Mouse (Mus musculus) left cerebral cortex, postnatal 36 days (tissue): Measurements from ENCODE around the gene Hdgfl2. TPM values are rescaled to one million over a fixed set of nuclear protein-coding genes. Genes with fewer than 3 reads are reported as not detected.
"Not testable (repeated sequence)": the region's sequence is repeated elsewhere in the genome, so short reads cannot be mapped to it uniquely, and the experiment has no call there.

Experiments used
- DNase-seq, 2 experiments: peaks; one replicate each; pipeline ENCODE4 v3.0.0; 2021 to 2022; ENCODE audit warnings: low spot score in 2 of 2, mixed read lengths in 1 of 2
- intact Hi-C: fragments of 180-260 bp; cut with DNase I; formaldehyde crosslinking; loops from one replicate; pipeline ENCODE4 v1.15.1; 2025
- total RNA-seq, 2 experiments: library from RNA; stranded (reverse); gene quantifications; 2 replicates each; pipeline ENCODE4 v1.2.3; 2021

Gene Hdgfl2
- total RNA-seq, 2 experiments from 2014 or later, result 95.2 to 109 TPM

- DNase-seq, result no peak
- intact Hi-C loops, result no loop called here
Observed at GRCm38 (mm10) chr17:56098711-56099572, 19.5 kb downstream of the Hdgfl2 start.

GRCm38 (mm10) chr17:56100811-56101210 lies 21.4 kb downstream of the Hdgfl2 start:
- DNase-seq, result no peak
- intact Hi-C loops, result no loop called here

GRCm38 (mm10) chr17:56102158-56102557 lies 22.7 kb downstream of the Hdgfl2 start:
- no peak for DNase-seq
- intact Hi-C loops, result no loop called here

GRCm38 (mm10) chr17:56102927-56103326 lies 23.5 kb downstream of the Hdgfl2 start:
- no peak for DNase-seq
- intact Hi-C loops, result no loop called here

GRCm38 (mm10) chr17:56103465-56104285 lies 24.2 kb downstream of the Hdgfl2 start:
- DNase-seq, result no peak
- intact Hi-C loops, result no loop called here

- intact Hi-C loops, DNase-seq: not testable (repeated sequence)
Observed at GRCm38 (mm10) chr17:56104821-56105220, 25.4 kb downstream of the Hdgfl2 start.

GRCm38 (mm10) chr17:56106436-56106835 lies 27.0 kb downstream of the Hdgfl2 start:
- DNase-seq, intact Hi-C loops: not testable (repeated sequence)

- no peak for DNase-seq
- intact Hi-C loops, result no loop called here
Observed at GRCm38 (mm10) chr17:56106981-56107380, 27.5 kb downstream of the Hdgfl2 start.

GRCm38 (mm10) chr17:56107736-56108135 lies 28.3 kb downstream of the Hdgfl2 start:
- intact Hi-C loops, result no loop called here
- no peak for DNase-seq

GRCm38 (mm10) chr17:56108334-56109044 lies 29.1 kb downstream of the Hdgfl2 start:
- intact Hi-C loops, result no loop called here
- peak; percentile 75 to 77 for DNase-seq

- DNase-seq, result no peak
- intact Hi-C loops, result no loop called here
Observed at GRCm38 (mm10) chr17:56109219-56110051, 30.0 kb downstream of the Hdgfl2 start, which contains the start of gene Plin4. TSS of gene Plin4 (minus strand) at chr17:56109803.

GRCm38 (mm10) chr17:56110571-56110970 lies 31.1 kb downstream of the Hdgfl2 start:
- intact Hi-C loops, result no loop called here

GRCm38 (mm10) chr17:56111021-56111420 lies 31.6 kb downstream of the Hdgfl2 start:
- no peak for DNase-seq
- intact Hi-C loops, result no loop called here

More at GRCm38 (mm10) chr17:56110571-56110970, 31.1 kb downstream of the Hdgfl2 start:
- no peak for DNase-seq

GRCm38 (mm10) chr17:56111864-56112263 lies 32.4 kb downstream of the Hdgfl2 start:
- intact Hi-C loops, result no loop called here
- peak; percentile 44 to 62 for DNase-seq

- DNase-seq, result no peak
- intact Hi-C loops, result no loop called here
Observed at GRCm38 (mm10) chr17:56112743-56113142, 33.3 kb downstream of the Hdgfl2 start.

- intact Hi-C loops, result no loop called here
- no peak for DNase-seq
Observed at GRCm38 (mm10) chr17:56116193-56116592, 36.8 kb downstream of the Hdgfl2 start.

GRCm38 (mm10) chr17:56117251-56117710 lies 37.8 kb downstream of the Hdgfl2 start, which contains the start of gene Plin5:
TSS of gene Plin5 (minus strand) at chr17:56117596.
- peak in 1 of 2 experiments; percentile 45 for DNase-seq
- intact Hi-C loops, result no loop called here

- no peak for DNase-seq
- intact Hi-C loops, result no loop called here
Observed at GRCm38 (mm10) chr17:56119431-56119830, 40.0 kb downstream of the Hdgfl2 start.
